Mouse (Mus musculus) erythroblast, embryonic 14.5 days (primary cell): ENCODE measurements around the gene Thada.

ENCODE experiments used
- GATA1 ChIP-seq: IDR thresholded peaks from 2 replicates; pipeline ENCODE4 v1.6.1; 2012; ENCODE audit warnings: low read length, inconsistent platforms, mixed read lengths
- TAL1 ChIP-seq: IDR thresholded peaks from 3 replicates; pipeline ENCODE4 v1.6.1; 2012; ENCODE audit warnings: low read length, inconsistent platforms, mixed read lengths

DNA sequence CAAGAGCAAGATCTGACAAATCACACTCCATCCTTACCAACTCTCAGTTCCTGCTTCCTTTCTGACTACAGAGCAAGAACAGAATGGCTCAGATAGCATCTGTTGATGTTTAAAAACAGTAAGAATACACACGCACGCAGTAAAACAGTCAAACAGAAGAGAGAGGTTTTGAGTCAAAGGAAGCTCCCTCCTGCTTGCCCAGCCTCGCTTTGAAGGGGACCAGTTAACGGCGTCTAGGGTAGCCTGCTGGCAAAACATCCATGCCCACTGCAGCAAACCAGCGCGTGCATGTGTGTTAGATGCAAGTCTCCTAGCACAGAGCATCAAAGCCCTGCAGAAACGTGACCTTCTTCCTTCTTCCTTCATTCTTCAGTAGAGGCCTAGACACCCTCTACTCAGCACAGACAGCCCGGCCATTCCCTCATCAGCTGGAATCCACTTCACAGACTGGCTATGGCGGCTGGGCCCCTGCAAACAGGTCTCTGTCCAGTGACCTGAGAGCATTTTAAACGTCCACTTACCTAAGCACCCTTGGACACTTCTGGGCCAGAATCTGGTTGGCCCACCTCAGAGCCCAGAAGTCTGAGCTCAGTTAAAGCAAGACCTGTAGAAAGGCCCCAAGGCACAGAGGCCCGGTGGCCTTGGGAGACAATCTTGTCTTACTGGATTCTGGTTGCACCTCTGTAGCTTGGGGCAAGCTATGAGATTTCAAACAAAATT, 302.8 kb downstream of the Thada start:
- TF ChIP-seq TAL1 (no peak), GATA1 (no peak)
